Mouse (Mus musculus): ENCODE results near the gene Calhm5.
A peak's percentile ranks its signal among the peaks of the same experiment; 100 is the strongest.

Gene Calhm5

DNA sequence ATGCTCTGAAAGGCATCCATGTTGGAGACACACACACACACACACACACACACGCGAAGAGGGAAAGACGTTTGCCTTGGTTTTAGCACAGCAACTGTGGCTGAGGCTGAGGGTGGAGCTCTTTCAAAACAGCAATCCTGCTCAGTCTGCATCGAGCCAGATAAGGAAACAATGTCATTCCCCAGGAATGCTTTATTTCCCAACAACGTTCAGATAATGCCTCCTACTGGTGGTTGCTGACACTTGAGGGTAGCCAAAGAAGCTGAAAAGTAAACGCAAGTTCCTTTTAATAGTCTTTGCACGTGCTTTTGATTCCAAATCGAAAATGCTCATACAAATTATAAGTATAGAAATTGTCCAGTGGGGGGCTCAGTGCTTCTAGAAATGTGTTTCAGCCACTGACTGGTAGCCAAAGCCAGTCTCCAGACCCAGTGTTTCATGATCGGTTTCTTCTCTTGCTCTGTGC lies at the start of gene Calhm5:
Gene Calhm5 (minus strand): TSS at position 102 of the 466 bp plus-strand sequence.
- DNase-seq (ENCODE audit: low read depth, low spot score) = peak; percentile 79

DNA sequence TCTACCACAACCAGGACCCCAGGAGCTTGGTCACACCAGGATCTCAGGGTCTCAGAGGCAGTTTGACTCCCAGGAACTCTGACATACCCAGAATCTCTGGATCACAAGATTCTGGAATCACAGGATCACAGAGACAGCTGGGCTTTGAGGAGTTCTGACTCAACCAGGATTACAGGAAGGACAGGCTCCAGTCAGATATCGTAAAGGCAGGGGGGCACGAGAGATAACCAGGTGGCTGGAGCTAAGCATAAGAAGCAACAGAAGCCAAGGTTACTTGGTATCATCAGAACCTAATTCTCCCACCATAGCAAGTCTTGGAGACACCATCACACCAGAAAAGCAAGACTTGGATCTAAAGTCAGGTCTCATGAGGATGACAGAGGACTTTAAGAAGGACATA lies 45.4 kb upstream of the Calhm5 start:
- DNase-seq (ENCODE audit: low read depth, low spot score) = no peak

DNA sequence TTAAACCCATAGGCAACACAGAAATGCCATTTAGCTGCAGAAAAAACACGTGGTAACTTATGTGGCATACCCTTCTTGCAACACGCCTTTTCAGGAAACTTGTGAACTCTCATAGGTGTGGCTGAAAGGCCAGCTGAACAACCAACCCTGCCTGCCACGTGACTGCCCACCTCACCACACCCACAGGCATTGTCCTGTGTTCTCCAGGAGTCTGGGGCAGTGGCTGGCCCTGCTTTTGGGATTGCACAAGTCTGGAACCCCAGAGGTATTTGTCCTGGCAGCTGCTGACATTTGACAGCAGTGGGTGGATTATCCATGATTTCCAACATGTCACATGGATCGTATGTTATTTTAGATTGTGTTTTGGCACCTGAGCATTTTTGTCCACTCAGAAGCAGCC lies 43.4 kb upstream of the Calhm5 start:
- DNase-seq (ENCODE audit: low read depth, low spot score) = no peak

DNA sequence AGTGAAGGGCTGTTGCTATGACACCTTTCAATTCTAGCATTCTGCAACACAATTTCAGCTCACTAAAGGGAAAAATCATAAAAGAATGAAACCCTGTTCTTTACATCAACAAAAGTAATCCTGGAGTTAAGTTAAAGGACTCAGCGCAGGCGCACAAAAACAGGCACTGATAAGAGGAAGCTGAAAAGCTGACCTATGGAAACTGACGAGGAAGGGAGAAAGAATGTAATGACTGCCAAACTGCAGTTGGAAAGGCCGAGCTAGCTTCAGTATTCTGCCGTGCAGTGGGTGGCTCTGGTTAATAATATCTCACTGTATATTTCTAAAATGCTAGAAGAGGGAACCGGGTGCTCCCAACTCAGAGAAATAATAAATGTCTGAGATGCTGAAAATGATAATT lies 41.7 kb upstream of the Calhm5 start:
- DNase-seq (ENCODE audit: low read depth, low spot score) = no peak

DNA sequence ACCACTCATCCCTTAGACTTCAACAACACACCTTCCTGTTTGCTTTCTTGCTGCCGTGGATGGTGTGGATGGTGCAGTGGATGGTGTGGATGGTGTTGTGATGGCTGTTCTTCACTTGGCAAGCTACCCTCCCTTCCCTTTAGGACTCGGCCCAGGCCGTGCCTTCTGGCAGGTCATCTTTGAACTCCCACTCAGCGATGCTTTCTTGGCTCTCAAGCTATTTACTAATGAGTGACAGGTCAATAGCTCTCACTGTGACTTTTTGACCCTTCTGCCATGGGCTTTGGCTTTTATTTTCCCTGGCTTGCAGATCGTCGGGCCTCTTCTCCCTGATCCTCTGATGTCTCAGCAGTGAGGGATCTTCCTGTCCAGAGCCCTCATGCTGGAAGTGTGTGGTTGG lies 40.1 kb upstream of the Calhm5 start:
- no peak for DNase-seq (ENCODE audit: low read depth, low spot score)

DNA sequence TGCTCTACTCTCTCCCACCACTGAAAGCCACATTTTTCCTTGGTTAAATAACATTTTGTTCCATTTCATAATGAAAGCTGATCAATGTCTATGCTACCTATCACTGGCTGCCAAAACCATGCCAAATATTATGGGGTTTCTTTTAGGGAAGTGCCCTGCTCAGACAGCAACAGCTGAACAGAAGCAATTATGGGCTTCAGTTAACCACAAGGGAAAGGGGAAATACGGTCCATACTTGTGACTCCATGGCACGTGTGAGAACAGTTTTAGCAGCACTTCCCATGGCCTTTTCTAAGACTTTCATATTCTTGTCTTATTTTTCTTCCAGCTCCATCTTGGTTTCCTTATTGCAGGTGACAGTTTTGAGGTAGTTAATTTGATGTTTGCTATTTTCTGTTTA lies 35.0 kb upstream of the Calhm5 start:
- no peak for DNase-seq (ENCODE audit: low read depth, low spot score)

DNA sequence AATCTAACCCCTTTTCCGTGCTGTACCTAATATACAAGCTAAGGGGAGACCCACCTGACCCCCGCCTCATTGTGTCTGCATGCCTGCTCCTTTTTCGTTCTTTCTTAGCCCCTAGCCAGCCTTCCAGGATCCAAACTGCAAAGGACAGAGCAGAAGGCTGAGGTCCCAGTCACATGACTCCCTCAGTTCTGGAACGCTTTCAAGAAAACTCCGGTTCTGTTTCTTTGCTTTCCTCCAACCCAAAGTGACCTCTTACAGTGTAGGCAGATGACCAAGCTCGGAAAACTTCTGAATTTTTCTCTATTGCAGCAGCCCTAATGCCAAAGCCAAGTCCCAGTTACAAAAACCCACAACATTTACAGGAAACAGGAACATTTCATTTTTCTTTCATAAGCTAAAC lies 32.1 kb upstream of the Calhm5 start:
- DNase-seq (ENCODE audit: low read depth, low spot score) = no peak

DNA sequence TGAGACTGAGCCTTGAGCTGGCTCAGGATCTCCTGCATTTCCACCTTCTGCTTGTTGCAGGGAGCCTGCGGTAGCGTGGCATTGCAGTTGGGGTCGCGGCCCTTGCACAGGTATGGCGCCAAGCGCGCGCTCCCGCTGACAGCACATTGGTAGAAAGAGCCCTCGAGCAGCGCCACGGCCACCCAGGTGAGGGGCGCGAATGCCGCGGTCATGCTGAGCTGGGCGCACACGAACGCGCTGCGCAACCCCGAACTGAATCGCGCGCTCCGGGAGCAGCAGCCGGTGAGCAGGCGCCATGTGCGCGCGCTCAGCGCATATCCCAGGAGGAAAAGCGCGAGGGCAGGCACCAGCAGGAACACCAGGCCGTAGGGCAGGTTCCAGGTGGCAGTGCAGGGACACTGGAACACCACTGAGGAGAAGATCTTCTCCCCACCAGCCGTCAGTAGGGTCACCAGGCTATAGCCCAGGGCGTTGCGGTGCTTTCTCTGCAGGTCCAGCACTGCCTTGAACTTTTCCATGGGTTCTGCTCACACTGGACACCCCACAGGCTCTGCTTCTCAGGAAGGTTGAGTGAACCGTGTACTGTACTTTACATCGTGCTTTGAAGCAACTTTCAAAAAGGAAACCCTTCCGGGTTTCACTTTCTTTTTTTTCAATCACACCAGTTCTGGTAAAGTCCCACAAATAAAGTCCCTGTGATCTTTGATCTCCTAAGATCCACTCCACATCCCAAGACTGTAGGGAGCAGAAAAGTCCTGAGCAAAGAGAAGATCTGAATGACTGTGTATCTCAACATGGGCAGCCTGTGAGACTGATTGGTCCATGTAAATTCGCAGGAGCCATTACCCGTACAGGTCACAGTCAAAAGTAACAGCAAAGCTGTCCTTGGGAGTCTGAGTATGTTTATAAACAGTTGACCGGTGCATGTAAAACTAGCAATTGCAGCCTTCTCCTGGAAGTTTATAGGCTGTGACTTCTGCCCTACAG lies 31.4 kb upstream of the Calhm5 start, which contains the start of gene Calhm6:
Gene Calhm6 (minus strand): TSS at position 593 of the 987 bp plus-strand sequence.
- DNase-seq (ENCODE audit: low read depth, low spot score) = peak; percentile 76

DNA sequence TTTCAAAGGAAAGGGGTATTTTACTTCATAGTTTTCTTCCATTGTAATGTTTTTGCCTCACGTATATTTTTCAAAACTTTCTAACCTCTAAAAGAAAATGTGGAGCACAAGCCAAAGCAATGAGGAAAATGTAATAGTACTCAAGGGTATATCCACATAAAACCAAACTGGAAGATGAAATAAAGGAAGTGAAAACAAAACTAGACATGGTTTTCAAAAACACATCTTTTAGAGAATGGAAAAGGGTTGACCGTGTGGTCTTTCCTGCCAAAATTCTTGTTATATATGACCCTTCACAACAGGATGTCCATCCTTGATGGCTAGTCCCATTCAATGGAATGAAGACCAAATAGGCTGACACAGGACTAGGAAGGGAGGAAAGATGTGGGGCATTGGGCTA lies 22.1 kb upstream of the Calhm5 start:
- DNase-seq (ENCODE audit: low read depth, low spot score) = no peak

DNA sequence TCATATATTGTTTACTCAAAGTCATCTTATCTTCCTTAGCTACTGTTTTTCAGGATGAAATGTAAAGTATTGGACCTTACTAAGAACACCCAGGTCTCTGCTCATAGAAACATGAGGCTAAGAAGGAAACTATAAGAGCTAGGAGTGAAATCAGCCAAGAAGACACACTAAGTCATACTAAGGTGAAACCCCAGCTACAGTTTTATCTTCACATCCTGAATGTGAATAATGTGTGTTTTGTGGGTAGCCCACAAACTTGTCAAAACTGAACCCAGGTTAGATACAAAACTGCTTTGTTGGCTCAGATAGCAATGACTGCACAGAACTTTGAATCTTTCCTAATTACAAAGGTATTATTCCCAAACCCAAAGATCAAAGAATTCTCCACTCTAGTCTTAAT lies 21.5 kb upstream of the Calhm5 start:
- DNase-seq (ENCODE audit: low read depth, low spot score) = no peak

DNA sequence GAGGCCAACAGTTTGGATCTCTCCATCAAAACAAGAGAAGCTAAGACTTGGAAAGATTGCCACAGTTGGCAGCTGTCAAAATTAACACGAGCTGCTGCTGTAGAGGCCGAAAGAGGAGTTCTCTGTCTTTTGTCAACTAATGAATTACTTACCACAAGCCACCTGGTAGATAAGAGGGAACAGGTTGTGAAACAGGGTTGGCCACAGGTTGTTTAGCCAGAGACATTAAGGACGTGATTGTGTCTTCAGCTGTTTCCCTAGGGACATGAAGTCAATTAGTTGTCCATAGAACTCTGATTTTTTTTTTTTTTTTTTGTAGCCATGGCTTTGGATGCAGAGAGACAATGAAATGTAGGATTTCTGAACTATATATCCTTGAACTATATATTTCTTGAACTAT lies 20.8 kb upstream of the Calhm5 start:
- DNase-seq (ENCODE audit: low read depth, low spot score) = no peak

DNA sequence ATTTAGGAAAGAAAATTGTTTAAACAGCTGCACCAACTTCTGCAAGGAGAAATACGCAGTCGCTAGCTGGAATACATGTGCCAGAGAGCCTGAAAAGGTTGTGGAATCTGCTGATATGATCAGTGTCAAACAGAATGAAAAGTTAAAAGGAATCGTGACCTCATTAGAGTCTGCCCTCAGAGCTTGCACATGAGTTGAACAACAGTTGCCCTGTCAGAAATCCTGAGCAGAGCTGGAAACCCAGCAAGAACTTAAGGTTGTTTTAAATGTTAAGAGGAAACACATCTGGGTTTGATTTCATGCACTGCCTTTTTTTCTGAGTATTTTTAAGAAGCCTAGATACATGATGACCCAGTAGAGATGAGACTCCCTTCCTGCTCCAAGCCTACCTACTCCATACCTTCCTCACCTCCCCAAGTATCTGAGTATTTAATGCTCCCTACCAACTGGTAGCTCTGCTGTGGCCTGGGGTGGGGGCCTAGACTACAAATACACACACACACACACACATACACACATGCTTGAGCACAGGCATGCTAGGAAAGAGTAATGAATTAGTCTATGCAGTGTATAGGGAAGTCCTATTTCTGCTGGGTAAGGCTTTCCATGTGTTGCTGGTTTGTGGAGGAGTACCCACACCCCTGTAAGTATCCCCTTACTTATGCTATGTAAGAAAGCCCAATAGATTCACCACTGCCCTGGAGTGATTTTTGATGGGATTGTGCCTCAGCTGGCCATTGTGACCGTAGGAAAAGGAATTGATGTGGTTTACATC lies 15.8 kb upstream of the Calhm5 start:
- DNase-seq (ENCODE audit: low read depth, low spot score) = no peak

DNA sequence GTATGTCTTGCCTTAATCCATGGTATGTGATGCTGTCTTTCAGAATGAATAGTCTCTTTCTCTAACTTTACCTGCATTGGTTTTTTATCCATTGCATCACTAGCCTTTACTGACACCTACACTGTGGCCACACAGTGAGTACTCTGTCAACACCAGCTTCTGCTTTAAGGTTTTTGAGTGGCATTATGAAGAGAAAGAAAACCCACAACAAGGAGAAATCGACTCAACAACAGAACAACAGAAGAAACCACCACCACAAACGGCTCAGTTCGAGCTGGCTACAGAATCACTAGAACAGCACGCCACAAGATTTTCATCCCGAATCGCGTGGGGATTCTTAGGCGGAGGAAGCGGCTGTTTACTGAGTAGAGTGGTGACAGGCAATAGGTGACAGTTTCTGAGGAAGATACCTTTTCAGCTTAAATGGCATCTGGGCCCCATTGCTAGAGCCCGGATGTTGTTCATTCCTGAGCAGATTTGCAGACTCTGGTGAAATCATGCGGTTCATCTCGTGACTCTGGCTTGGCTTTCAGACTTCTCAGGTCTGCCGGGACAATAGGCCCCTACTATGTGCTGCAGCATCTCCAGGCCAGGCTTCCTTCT lies 14.6 kb upstream of the Calhm5 start:
- DNase-seq (ENCODE audit: low read depth, low spot score) = peak; percentile 41

DNA sequence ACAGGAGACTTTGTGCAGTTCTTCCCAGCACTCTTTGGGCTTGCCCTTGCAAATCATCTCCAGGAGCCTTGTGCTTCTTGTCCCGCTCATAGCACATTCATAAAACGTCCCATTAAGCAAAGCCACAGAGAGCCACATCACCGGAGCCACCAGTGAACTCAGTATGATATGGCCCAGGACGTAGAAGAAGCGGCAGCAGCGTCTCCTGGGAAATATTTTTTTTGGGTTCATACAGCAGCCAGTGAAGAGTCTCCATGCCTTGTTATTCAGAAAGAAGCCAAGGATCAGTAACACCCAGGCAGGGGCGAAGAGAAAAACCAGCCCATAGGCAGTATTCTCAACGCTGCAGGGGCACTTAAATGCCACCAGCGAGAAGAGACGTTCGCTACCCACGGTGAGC lies 355 bp downstream of the Calhm5 start:
- DNase-seq (ENCODE audit: low read depth, low spot score) = no peak

DNA sequence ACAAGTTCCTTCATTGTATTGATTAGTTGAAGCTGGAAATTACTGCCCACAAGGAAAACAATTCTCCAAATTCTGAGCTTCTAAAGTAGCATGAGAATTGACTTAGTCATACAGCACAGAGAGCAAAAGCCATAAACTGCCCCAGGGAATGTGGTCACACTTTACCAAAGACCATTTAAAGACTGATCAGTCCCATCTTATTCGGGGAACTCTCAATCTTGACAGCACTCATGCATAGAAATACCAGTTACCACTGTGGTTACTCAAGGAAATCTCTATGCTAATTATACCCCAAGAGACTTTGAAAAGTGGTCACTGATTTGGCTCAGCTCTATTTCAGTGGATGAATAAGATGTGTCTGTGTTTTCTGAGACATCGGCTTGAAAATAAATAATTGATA lies 1.2 kb downstream of the Calhm5 start:
- no peak for DNase-seq (ENCODE audit: low read depth, low spot score)

DNA sequence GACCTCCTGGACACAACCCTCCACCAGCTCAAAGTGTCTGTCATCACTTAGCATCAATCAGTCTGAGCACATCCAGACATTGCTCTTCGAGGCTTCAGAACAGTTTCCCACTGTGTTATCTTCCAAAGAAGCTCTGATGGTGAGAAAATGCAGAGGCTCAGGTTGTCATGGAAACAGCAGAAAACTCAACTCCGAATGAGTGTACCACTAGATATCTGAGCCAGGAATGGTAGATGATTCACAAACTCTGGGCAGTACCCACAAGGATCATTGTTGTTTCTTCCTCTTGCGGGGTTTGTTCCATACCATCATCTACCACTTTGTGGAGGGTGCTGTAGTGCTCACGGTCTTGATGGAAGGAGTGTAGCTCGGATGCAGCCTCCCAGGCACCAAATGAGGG lies 4.4 kb downstream of the Calhm5 start:
- DNase-seq (ENCODE audit: low read depth, low spot score) = peak; percentile 25

DNA sequence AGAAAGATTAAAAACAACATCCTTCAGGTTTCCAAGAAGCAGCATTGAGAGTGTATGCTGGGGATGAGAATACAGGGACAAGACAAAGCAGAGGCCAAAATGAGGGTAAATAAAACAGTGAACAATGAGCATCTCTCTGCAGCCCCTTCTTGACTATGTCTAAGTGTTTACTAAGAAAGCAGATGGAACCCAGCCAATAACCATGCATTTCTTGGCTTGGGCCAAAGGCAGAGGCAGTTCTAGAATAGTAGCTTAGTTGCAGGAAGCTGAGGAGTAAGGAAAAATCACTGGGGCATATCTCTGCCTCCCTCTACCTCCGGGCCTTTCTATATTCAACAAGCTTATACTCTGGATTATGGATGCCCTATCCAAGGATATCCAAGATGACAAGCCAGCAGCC lies 5.8 kb downstream of the Calhm5 start:
- no peak for DNase-seq (ENCODE audit: low read depth, low spot score)

DNA sequence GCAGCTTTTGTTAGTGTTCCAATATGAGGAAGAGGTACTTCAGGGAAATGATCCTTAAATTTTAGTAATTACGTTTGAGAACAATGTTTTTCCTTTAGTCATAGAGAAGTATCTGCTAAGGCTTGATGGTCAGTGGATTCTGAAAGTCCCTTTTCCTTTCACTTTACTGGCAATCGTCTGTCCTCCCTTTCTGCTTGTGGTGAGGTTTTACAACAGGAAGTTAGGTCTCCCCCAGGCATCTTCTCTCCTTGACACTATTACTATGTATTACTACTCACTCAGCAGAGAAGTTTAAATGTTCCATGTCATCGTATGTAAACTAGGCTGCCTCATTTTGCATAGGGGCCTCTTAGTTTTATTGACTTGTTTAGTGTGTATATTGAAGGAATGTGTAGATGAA lies 6.8 kb downstream of the Calhm5 start:
- no peak for DNase-seq (ENCODE audit: low read depth, low spot score)

DNA sequence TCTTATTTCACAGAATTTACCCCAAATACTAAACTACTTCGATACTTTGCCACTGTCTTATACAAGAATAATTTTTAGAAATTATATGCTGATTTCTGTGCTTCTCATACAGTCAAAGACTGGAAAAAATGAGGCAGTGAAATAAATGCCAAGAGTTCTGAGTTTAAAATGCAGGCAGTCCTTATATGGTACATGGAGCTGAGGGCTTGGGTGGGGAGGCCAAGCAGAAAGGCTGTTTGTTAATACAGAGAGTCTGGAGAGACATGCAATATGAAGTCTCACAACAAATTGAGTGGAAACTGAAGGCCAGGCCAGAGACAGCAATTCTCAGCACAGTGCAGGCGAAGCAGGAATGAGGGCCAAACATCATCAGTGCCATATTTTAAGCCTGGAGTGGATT lies 7.8 kb downstream of the Calhm5 start:
- DNase-seq (ENCODE audit: low read depth, low spot score) = no peak

DNA sequence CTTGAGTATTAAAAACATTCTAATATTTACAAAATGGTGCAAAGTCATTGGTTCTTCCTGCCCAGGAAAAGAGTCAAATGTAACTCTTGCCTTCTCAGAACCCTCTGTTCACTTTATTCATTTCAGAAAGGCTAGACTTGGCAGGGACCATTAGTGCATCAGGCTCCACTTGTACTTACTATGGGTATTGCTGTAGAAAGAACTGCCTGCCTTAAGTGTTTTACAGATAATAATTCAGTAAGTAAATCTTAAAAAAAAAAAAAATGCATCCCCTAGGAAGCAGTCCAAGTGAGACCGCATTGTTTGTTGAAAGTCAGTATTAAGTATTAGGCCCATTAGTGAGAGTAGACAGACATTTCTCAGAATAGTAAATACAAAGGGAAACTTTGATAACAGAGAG lies 9.8 kb downstream of the Calhm5 start:
- no peak for DNase-seq (ENCODE audit: low read depth, low spot score)

DNA sequence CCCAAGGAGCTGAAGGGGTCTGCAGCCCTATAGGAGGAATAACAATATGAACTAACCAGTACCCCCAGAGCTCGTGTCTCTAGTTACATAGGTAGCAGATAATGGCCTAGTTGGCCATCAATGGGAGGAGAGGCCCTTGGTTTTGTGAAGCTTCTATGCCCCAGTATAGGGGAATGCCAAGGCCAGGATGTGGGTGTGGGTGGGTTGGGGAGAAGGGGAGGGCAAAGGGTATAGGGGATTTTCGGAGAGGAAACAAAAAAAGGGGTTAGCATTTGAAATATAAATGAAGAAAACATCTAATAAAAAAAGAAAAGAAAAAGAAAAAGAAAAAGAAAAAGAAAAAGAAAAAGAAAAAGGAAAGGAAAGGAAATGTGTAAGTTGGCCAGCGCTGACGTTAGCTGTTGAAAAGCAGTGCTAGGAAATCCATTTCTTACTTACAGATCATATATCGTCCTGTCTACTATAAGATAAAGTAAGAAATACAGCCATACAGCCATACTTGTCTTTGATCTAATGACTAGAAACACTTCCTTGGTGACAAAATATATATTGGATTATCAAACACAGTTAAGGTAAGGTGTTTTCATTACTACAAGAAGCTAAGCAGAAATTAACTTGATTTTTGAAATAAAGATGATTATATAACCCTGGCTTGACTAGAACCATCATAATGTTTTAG lies 21.7 kb downstream of the Calhm5 start:
- no peak for DNase-seq (ENCODE audit: low read depth, low spot score)

DNA sequence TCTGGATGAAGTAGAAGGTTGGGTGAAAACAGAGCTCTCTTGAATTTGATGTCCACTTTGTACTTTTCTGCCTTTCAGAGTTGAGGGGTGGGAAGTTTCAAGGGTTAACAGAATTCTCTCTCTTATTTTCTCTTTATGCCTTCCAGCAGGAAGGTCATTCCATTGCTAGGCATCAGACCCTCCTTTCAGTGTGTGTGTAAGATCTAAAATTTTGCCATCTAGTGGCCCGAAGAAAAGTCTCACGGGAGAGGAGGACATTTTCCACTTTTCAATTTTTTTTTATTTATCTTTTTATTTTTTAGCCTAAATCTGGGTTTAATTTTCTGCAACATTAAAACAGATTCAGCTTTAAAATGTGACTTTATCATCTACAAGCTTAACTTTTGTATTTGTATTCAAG lies 24.7 kb downstream of the Calhm5 start:
- DNase-seq (ENCODE audit: low read depth, low spot score) = no peak

Measured in R1 (cell line).